Mouse (Mus musculus) MEL (cell line): ENCODE results near the gene Mpp6. TPM values are rescaled to one million over a fixed set of nuclear protein-coding genes. Genes with fewer than 3 reads are reported as not detected.

ENCODE experiments used
- DNase-seq: peaks from one replicate; pipeline ENCODE4 v3.0.0; 2011; ENCODE audit warnings: low read depth, low spot score
- H3K27ac ChIP-seq: 2 replicates; pipeline ENCODE4 v1.5.1; 2012; ENCODE audit warnings: low read depth, mild to moderate bottlenecking, control low read depth, low read length, moderate library complexity; ENCODE audit not compliant: control insufficient read depth
- H3K27me3 ChIP-seq, 2 experiments: fragments of 150-350 bp in 1 of 2; sonication (generic) in 1 of 2; 2 replicates each; pipeline ENCODE4 v1.6.1; 2012; ENCODE audit warnings: low read length in 2 of 2, mild to moderate bottlenecking in 2 of 2, improper control_type of control experiment in 1 of 2, moderate library complexity in 1 of 2; ENCODE audit not compliant: insufficient read depth in 2 of 2, control insufficient read depth in 1 of 2
- H3K36me3 ChIP-seq, 2 experiments: 2 replicates each; pipeline ENCODE4 v1.6.1; 2012 to 2014; ENCODE audit warnings: low read length in 2 of 2, improper control_type of control experiment in 1 of 2, inconsistent platforms in 1 of 2, mild to moderate bottlenecking in 1 of 2; ENCODE audit not compliant: insufficient read depth in 2 of 2, control insufficient read depth in 1 of 2
- H3K4me1 ChIP-seq, 2 experiments: fragments of 150-350 bp in 1 of 2; sonication (generic) in 1 of 2; 2 replicates each; pipeline ENCODE4 v1.6.1; 2012; ENCODE audit warnings: low read length in 2 of 2, improper control_type of control experiment in 1 of 2, mild to moderate bottlenecking in 1 of 2; ENCODE audit not compliant: insufficient read depth in 2 of 2, control insufficient read depth in 1 of 2
- H3K4me3 ChIP-seq, 2 experiments: fragments of 150-350 bp in 1 of 2; sonication (generic) in 1 of 2; 2 replicates each; pipeline ENCODE4 v1.5.1; 2012; ENCODE audit warnings: low read depth in 2 of 2, low read length in 2 of 2, mild to moderate bottlenecking in 2 of 2, moderate library complexity in 2 of 2, control low read depth in 1 of 2, improper control_type of control experiment in 1 of 2; ENCODE audit not compliant: control insufficient read depth in 1 of 2, insufficient read depth in 1 of 2
- H3K79me2 ChIP-seq: 2 replicates; pipeline ENCODE4 v1.6.1; 2012; ENCODE audit warnings: mild to moderate bottlenecking, low read length, moderate library complexity; ENCODE audit not compliant: control insufficient read depth, poor library complexity, insufficient read depth
- H3K9ac ChIP-seq: 2 replicates; pipeline ENCODE4 v1.6.1; 2012; ENCODE audit warnings: low read depth, mild to moderate bottlenecking, control low read depth, low read length, moderate library complexity; ENCODE audit not compliant: control insufficient read depth, poor library complexity, severe bottlenecking
- H3K9me3 ChIP-seq: fragments of 150-350 bp; sonication (generic); replicated peaks from 2 replicates; pipeline ENCODE4 v1.6.1; 2012; ENCODE audit warnings: mild to moderate bottlenecking, low read length, improper control_type of control experiment, moderate library complexity; ENCODE audit not compliant: insufficient read depth
- CHD1 ChIP-seq: IDR thresholded peaks from 2 replicates; pipeline ENCODE4 v1.6.1; 2012; ENCODE audit warnings: low read depth, mild to moderate bottlenecking, inconsistent platforms, low read length, improper control_type of control experiment
- CHD2 ChIP-seq: IDR thresholded peaks from 2 replicates; pipeline ENCODE4 v1.6.1; 2011; ENCODE audit warnings: low read length, improper control_type of control experiment
- ELF1 ChIP-seq: IDR thresholded peaks from 2 replicates; pipeline ENCODE4 v1.6.1; 2014; ENCODE audit warnings: low read depth, mild to moderate bottlenecking, inconsistent platforms, low read length, improper control_type of control experiment, moderate library complexity
- EP300 ChIP-seq, 2 experiments: IDR thresholded peaks; 2 replicates each; pipeline ENCODE4 v1.6.1; 2011; ENCODE audit warnings: improper control_type of control experiment in 2 of 2, low read length in 2 of 2, low read depth in 1 of 2, mild to moderate bottlenecking in 1 of 2
- ETS1 ChIP-seq: IDR thresholded peaks from 2 replicates; pipeline ENCODE4 v1.6.1; 2012; ENCODE audit warnings: low read depth, mild to moderate bottlenecking, inconsistent platforms, low read length, improper control_type of control experiment, moderate library complexity
- GABPA ChIP-seq: IDR thresholded peaks from 2 replicates; pipeline ENCODE4 v1.6.1; 2012; ENCODE audit warnings: low read depth, mild to moderate bottlenecking, inconsistent platforms, low read length, improper control_type of control experiment, moderate library complexity
- JUND ChIP-seq: IDR thresholded peaks from 2 replicates; pipeline ENCODE4 v1.6.1; 2011; ENCODE audit warnings: low read depth, mild to moderate bottlenecking, improper control_type of control experiment, low read length
- MEF2A ChIP-seq: IDR thresholded peaks from 2 replicates; pipeline ENCODE4 v1.6.1; 2014; ENCODE audit warnings: low read depth, mild to moderate bottlenecking, inconsistent platforms, low read length, improper control_type of control experiment; ENCODE audit not compliant: poor library complexity, insufficient replicate concordance, severe bottlenecking; ENCODE audit errors: extremely low read depth
- MYB ChIP-seq: IDR thresholded peaks from 2 replicates; pipeline ENCODE4 v1.6.1; 2011; ENCODE audit warnings: mild to moderate bottlenecking, low read depth, low read length, improper control_type of control experiment
- NELFE ChIP-seq: IDR thresholded peaks from 2 replicates; pipeline ENCODE4 v1.6.1; 2011; ENCODE audit warnings: low read depth, low read length, improper control_type of control experiment
- NRF1 ChIP-seq: IDR thresholded peaks from 2 replicates; pipeline ENCODE4 v1.6.1; 2014; ENCODE audit warnings: low read depth, mild to moderate bottlenecking, inconsistent platforms, low read length, improper control_type of control experiment, moderate library complexity; ENCODE audit not compliant: poor library complexity, insufficient read depth, severe bottlenecking
- POLR2A ChIP-seq, 2 experiments: IDR thresholded peaks; 2 replicates each; pipeline ENCODE4 v1.6.1; 2011 to 2012; ENCODE audit warnings: low read length in 2 of 2, mild to moderate bottlenecking in 2 of 2, control low read depth in 1 of 2, improper control_type of control experiment in 1 of 2, low read depth in 1 of 2, moderate library complexity in 1 of 2; ENCODE audit not compliant: control insufficient read depth in 1 of 2, insufficient read depth in 1 of 2, poor library complexity in 1 of 2
- POLR2AphosphoS2 ChIP-seq: IDR thresholded peaks from 2 replicates; pipeline ENCODE4 v1.6.1; 2011; ENCODE audit warnings: low read length, improper control_type of control experiment
- POLR2AphosphoS5 ChIP-seq: IDR thresholded peaks from 2 replicates; pipeline ENCODE4 v1.6.1; 2012; ENCODE audit warnings: low read depth, borderline replicate concordance, mild to moderate bottlenecking, inconsistent platforms, low read length, moderate library complexity, mixed read lengths
- SIN3A ChIP-seq: IDR thresholded peaks from 2 replicates; pipeline ENCODE4 v1.6.1; 2012; ENCODE audit warnings: low read length, improper control_type of control experiment, inconsistent platforms
- UBTF ChIP-seq: IDR thresholded peaks from 2 replicates; pipeline ENCODE4 v1.6.1; 2012; ENCODE audit warnings: low read depth, mild to moderate bottlenecking, inconsistent platforms, low read length, improper control_type of control experiment, moderate library complexity, borderline replicate concordance; ENCODE audit not compliant: insufficient read depth
- USF2 ChIP-seq, 2 experiments: IDR thresholded peaks; 2 replicates each; pipeline ENCODE4 v1.6.1; 2011 to 2012; ENCODE audit warnings: improper control_type of control experiment in 2 of 2, low read length in 2 of 2, borderline replicate concordance in 1 of 2, inconsistent platforms in 1 of 2, low read depth in 1 of 2, mild to moderate bottlenecking in 1 of 2; ENCODE audit not compliant: insufficient read depth in 1 of 2
- ZC3H11A ChIP-seq: IDR thresholded peaks from 2 replicates; pipeline ENCODE4 v1.6.1; 2012; ENCODE audit warnings: low read depth, mild to moderate bottlenecking, inconsistent platforms, low read length, improper control_type of control experiment
- ZKSCAN1 ChIP-seq: IDR thresholded peaks from 2 replicates; pipeline ENCODE4 v1.6.1; 2012; ENCODE audit warnings: low read depth, mild to moderate bottlenecking, inconsistent platforms, low read length, improper control_type of control experiment, moderate library complexity
- ZNF384 ChIP-seq: IDR thresholded peaks from 2 replicates; pipeline ENCODE4 v1.6.1; 2012; ENCODE audit warnings: low read depth, mild to moderate bottlenecking, inconsistent platforms, low read length, improper control_type of control experiment
- polyA plus RNA-seq, 2 experiments: library from polyadenylated mRNA; stranded (reverse) in 1 of 2; unstranded in 1 of 2; fragments of >175 nt in 1 of 2; fragments of >200 nt in 1 of 2; gene quantifications; 2 replicates each; pipeline versions ENCODE4 v1.2.1 to v1.2.4; 2012; ENCODE audit warnings: low replicate concordance in 2 of 2, low read depth in 1 of 2; ENCODE audit not compliant: insufficient read length in 2 of 2, insufficient read depth in 1 of 2, missing spikeins in 1 of 2
- total RNA-seq: library from RNA; depleted of rRNA; stranded (reverse); fragments of 300-350 nt; gene quantifications from 2 replicates; pipeline ENCODE4 v1.2.3, GENCODE M21; 2012

Mpp6 gene
- total and polyA plus RNA-seq, 3 experiments: 68.1 to 74.8 TPM; not detected in 1

- H3K9ac ChIP-seq: no peak overlapping the region
- H3K4me3 ChIP-seq: no peak overlapping the region
- H3K27me3 ChIP-seq: peaks cover 7 to 13% of the 10 kb centered on the region in 2 experiments
- peaks cover 0 to 13% of the 10 kb centered on the region in 2 experiments; a peak in 2 of 4 replicates for H3K4me1 ChIP-seq
- peaks cover 0 to 4% of the 10 kb centered on the region in 2 experiments; a peak in 1 of 4 replicates for H3K36me3 ChIP-seq
- TF ChIP-seq ETS1 (peak; percentile 41; the same call in 1 of the 2 replicates), GABPA (no peak), POLR2AphosphoS2 (no peak), NRF1 (no peak), ELF1 (no peak), NELFE (no peak), JUND (no peak), MEF2A (peak; percentile 23; the same call in 1 of the 2 replicates), EP300 (IDR thresholded peaks at IDR 0.05; ENCODE audit: low read depth in 1 of 2, low read length in 2 of 2) (0 out of 4 replicates have a peak, but pooled peaks of 1 of the 2 experiments have one; percentile 11), ZNF384 (no peak)
- DNase-seq: no peak
- no peak overlapping the region for H3K27ac ChIP-seq
- no peaks in the 10 kb centered on the region for H3K79me2 ChIP-seq
- no peaks in the 10 kb centered on the region for H3K9me3 ChIP-seq
Observed at GRCm38 (mm10) chr6:50091462-50092154, 18.4 kb upstream of the Mpp6 start.

GRCm38 (mm10) chr6:50109201-50109756 is 762 bp upstream of the Mpp6 start:
- Histone ChIP-seq H3K4me3 (peak overlapping the region; percentile 53 to 85), H3K27me3 (peaks cover 2 to 6% of the 10 kb centered on the region in 2 experiments), H3K36me3 (peaks cover 0 to 12% of the 10 kb centered on the region in 2 experiments; a peak in 2 of 4 replicates), H3K9me3 (no peaks in the 10 kb centered on the region), H3K27ac (no peak overlapping the region), H3K4me1 (peaks cover 2 to 4% of the 10 kb centered on the region in 2 experiments), H3K9ac (peak overlapping the region; percentile 68), H3K79me2 (peaks cover 22% of the 10 kb centered on the region)
- peak; percentile 35 for DNase-seq
- TF ChIP-seq UBTF (no peak), ZNF384 (peak; percentile 41; the same call in 1 of the 2 replicates), POLR2AphosphoS5 (no peak), ELF1 (no peak), ZC3H11A (no peak), SIN3A (peak; percentile 0; the same call in 1 of the 2 replicates), USF2 (IDR thresholded peaks at IDR 0.05; ENCODE audit: borderline replicate concordance in 1 of 2, insufficient read depth in 1 of 2, low read depth in 1 of 2, low read length in 2 of 2) (no peak), MYB (no peak), CHD1 (no peak), POLR2A (IDR thresholded peaks at IDR 0.05; ENCODE audit: control insufficient read depth in 1 of 2, insufficient read depth in 1 of 2, low read depth in 1 of 2, low read length in 2 of 2, poor library complexity in 1 of 2) (no peak), ZKSCAN1 (no peak), CHD2 (no peak)
